Mouse (Mus musculus) liver, embryonic 15.5 days (tissue): ENCODE measurements around the gene Peli3. TPM values are rescaled to one million over a fixed set of nuclear protein-coding genes. Genes with fewer than 3 reads are reported as not detected.

Experiments used
- ATAC-seq: fragments of 200-750 bp; cut with Nextera tagmentation; 2 replicates; pipeline ENCODE4 v1.8.0; 2017; ENCODE audit warnings: moderate number of reproducible peaks, mild to moderate bottlenecking, moderate library complexity; ENCODE audit not compliant: insufficient read depth
- H3K27ac ChIP-seq: fragments of 300-500 bp; sonication (generic); replicated peaks from 2 replicates; pipeline ENCODE4 v1.5.1; 2015; ENCODE audit warnings: mild to moderate bottlenecking, inconsistent platforms
- H3K27me3 ChIP-seq: fragments of 300-500 bp; sonication (generic); 2 replicates; pipeline ENCODE4 v1.6.1; 2015; ENCODE audit warnings: mild to moderate bottlenecking, inconsistent platforms
- H3K36me3 ChIP-seq: fragments of 300-500 bp; sonication (generic); replicated peaks from 2 replicates; pipeline ENCODE4 v1.6.1; 2015; ENCODE audit warnings: moderate library complexity, mild to moderate bottlenecking, inconsistent platforms
- H3K4me1 ChIP-seq: fragments of 300-500 bp; sonication (generic); replicated peaks from 2 replicates; pipeline ENCODE4 v1.6.1; 2015; ENCODE audit warnings: inconsistent platforms
- H3K4me2 ChIP-seq: fragments of 300-500 bp; sonication (generic); 2 replicates; pipeline ENCODE4 v1.6.1; 2015; ENCODE audit warnings: moderate library complexity, mild to moderate bottlenecking, inconsistent platforms
- H3K4me3 ChIP-seq: fragments of 300-500 bp; sonication (generic); replicated peaks from 2 replicates; pipeline ENCODE4 v1.5.1; 2015; ENCODE audit warnings: mild to moderate bottlenecking, inconsistent platforms
- H3K9ac ChIP-seq: fragments of 300-500 bp; sonication (generic); 2 replicates; pipeline ENCODE4 v1.6.1; 2015; ENCODE audit warnings: moderate library complexity, mild to moderate bottlenecking, inconsistent platforms
- H3K9me3 ChIP-seq: fragments of 300-500 bp; sonication (generic); replicated peaks from 2 replicates; pipeline ENCODE4 v1.6.1; 2016; ENCODE audit warnings: inconsistent platforms
- WGBS: fragments of 180-500 bp; shearing (Covaris S2); methylation state at CpG from one replicate; pipeline ENCODE4 v1.1.7; 2015; ENCODE audit warnings: mixed read lengths; ENCODE audit not compliant: insufficient replicate concordance; 5-methylcytosine and 5-hydroxymethylcytosine counted together
- polyA plus RNA-seq: library from polyadenylated mRNA; unstranded; fragments of >200 nt; fragmentation: Nextera tagmentation; extraction: Ambion mirVana; gene quantifications from 2 replicates; pipeline ENCODE4 v1.2.1, GENCODE M21; 2015

Peli3 gene
- polyA plus RNA-seq, 1 experiment from 2014 or later: 0.17 TPM

DNA sequence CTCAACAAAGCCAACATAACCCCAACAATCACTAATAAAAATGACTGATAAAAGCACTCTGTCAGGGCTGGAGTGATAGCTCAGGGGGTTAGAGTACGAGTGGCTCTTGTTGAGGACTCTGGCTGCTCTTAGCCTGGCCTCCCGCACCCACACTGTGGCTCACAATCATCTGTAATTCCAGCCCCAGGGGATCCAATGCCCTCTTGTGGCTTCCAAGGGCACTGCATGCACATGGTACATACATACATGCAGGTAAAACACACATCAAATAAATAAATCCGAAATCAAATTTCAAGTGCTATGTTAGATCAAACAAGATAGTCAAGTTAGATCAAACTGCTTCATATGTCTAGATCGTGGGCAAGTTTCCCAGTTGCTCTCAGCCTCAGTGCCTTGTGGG, 34.8 kb downstream of the Peli3 start:
- no peak for ATAC-seq
- WGBS: 67% methylated on average over 4 of the region's 4 CpGs
- peaks cover 41% of the 10 kb centered on the region for H3K36me3 ChIP-seq
- no peak overlapping the region for H3K9ac ChIP-seq
- no peaks in the 10 kb centered on the region for H3K9me3 ChIP-seq
- H3K4me1 ChIP-seq: peaks cover 20% of the 10 kb centered on the region
- no peak overlapping the region for H3K27ac ChIP-seq
- no peak overlapping the region for H3K4me2 ChIP-seq
- no peak overlapping the region for H3K4me3 ChIP-seq
- H3K27me3 ChIP-seq: no peaks in the 10 kb centered on the region

DNA sequence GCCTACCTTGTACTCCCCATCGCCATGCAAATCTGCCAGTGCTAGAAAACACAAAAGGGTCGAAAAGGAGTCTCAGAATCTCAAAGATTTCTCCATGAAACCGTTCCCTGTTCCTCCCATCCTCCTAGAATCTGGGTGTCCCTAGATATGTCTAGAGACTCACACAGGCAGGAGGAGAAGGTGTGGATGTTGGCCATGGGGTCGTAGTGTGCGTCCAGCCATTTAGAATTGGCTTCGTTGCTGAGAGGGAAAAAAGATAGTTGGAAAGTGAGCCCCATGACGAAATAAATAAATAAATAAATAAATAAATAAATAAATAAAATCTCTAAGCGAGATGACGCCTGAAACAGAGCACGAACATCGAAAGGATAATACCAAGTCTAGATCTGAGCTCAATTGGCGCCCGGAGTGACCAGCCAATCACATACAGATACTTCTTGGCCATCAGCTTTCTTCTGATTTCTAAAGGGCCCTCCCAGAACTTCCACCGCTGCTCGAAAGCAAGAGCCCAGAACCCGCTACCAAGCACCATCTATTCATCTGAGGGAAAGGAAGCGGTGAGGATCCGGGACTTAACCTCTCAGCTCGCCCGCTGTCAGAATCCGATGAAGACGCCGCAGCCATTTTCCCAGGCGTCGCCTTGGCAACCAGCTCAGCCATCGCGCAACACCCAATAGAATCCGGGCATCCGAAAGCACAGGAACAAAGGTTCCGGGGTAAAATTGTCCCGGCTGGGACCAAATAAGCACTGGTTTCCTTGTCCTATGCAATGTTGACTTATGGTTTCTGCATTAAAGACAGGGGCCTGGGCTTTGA, 36.7 kb downstream of the Peli3 start, which contains the start of gene Bbs1:
Bbs1 (minus strand) TSS at position 650 of the 816 bp plus-strand sequence.
- H3K4me3 ChIP-seq: peak within 1 kb of the TSS; percentile 76
- H3K9me3 ChIP-seq: no peaks in the 10 kb centered on the region
- H3K27me3 ChIP-seq: no peaks in the 10 kb centered on the region
- H3K36me3 ChIP-seq: peaks cover 26% of the 10 kb centered on the region
- H3K4me1 ChIP-seq: peaks cover 13% of the 10 kb centered on the region
- ATAC-seq: peak; percentile 41; the same call in 1 of the 2 replicates
- no peak within 1 kb of the TSS for H3K27ac ChIP-seq
- H3K9ac ChIP-seq: peak within 1 kb of the TSS; percentile 61
- peak within 1 kb of the TSS; percentile 87 for H3K4me2 ChIP-seq
- WGBS: 8% methylated on average over 31 of the region's 31 CpGs

DNA sequence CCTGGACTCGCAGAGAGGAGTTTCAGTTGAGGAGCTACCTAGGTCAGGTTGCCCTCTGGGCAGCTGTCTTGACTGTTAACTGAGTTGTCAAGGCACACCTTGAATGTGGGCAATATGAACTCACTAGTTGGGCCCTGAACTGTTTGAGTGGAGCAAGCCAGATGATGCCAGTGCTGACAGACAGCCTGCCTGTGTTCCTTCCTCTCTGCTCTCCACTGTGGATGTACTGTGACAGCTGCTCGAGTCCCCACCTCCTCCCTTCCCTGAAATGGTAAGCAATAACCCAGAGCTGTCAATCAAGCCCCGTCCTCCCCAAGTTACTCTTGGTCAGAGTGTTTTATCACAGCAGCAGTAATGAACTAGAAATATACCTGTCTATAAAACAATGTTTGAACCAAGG, 43.0 kb downstream of the Peli3 start:
- 48% methylated on average over 3 of the region's 3 CpGs for WGBS

DNA sequence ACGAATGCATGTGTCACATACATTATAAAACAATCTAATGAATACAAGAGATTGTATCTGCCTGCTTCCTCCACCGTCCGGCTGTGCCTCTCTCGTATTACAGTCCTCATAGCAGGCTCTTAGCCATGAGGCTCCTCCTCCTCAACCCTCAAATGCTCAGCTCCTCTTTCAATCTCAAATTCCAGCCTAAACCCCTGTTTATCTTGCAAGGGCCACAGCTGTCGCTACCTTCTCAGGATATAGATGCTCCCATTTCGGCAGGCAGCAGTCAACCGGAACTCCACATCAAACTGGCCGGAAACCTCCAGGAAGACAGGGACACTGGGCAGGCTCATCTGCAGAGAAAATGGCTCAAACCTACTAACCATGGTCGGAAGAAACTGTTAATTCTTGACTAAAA, 44.0 kb downstream of the Peli3 start:
- Histone ChIP-seq H3K27me3 (no peaks in the 10 kb centered on the region), H3K4me2 (no peak overlapping the region), H3K4me3 (no peak overlapping the region), H3K36me3 (no peaks in the 10 kb centered on the region), H3K4me1 (no peaks in the 10 kb centered on the region), H3K9me3 (no peaks in the 10 kb centered on the region), H3K9ac (no peak overlapping the region), H3K27ac (no peak overlapping the region)
- WGBS: 63% methylated on average over 9 of the region's 9 CpGs
- no peak for ATAC-seq

More for the DNA sequence above, 43.0 kb downstream of the Peli3 start:
- no peaks in the 10 kb centered on the region for H3K36me3 ChIP-seq
- no peak for ATAC-seq
- H3K9ac ChIP-seq: no peak overlapping the region
- no peak overlapping the region for H3K27ac ChIP-seq
- H3K9me3 ChIP-seq: no peaks in the 10 kb centered on the region
- H3K4me3 ChIP-seq: no peak overlapping the region
- H3K4me2 ChIP-seq: no peak overlapping the region
- H3K27me3 ChIP-seq: no peaks in the 10 kb centered on the region
- no peaks in the 10 kb centered on the region for H3K4me1 ChIP-seq

DNA sequence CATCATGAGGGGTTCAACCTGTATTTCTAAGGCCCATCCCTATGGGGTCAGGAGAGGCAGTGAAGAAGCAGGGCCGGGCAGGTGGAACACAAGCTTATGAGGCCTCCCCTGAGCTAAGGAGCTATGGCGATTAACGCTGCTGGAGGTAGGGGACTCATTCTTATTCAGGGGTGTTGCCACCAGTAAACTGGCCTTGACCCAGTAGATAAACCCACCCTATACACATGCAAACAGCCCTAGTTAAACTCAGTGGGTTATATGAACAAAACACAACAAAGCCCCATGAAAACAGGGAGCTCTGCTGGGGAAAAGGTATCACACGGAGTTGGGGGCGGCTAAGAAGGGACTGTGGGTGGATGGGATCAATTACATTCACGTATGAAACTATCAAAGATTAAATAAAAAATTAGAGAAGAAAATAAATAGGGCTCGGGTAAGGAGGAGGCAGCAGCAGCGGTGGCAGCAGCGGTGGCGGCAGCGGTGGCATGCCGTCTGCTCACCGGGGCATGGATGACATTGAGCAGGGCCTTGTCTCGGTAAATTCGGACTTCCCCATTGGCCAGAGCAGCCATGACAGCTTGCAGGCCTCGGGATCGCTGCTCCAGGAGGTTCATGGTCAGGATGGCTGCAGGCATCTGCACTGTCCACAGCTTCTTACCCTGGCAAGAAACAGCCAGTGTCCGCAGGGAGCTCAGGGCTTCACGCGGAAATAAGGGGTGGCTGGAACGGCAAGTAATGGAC, 46.0 kb downstream of the Peli3 start:
- Histone ChIP-seq H3K36me3 (no peaks in the 10 kb centered on the region), H3K4me3 (no peak overlapping the region), H3K4me2 (no peak overlapping the region), H3K4me1 (peaks cover 11% of the 10 kb centered on the region), H3K27ac (no peak overlapping the region), H3K9ac (no peak overlapping the region), H3K27me3 (no peaks in the 10 kb centered on the region), H3K9me3 (no peaks in the 10 kb centered on the region)
- ATAC-seq: no peak
- 62% methylated on average over 21 of the region's 21 CpGs for WGBS

DNA sequence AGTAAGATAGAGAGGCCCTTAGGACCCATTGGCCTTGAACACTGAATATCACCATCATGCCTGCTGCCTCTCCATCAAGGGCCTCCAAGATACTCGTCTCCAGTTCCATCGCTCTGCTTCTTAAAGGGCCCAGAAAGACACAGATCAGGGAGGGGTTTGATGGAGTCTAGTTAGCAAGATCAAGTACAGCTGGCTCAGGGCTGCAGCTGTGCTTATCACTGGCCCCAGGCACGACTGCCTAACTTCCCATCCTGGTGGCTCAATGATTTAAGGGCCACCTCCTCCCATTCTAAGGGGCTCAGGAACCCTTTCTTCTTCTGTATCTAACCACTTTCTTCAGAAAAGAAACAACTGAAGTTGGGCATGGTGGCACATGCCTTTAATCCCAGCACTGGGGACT, 51.1 kb downstream of the Peli3 start:
- peaks cover 26% of the 10 kb centered on the region for H3K4me1 ChIP-seq
- WGBS: 8% methylated on average over 3 of the region's 3 CpGs
- no peak overlapping the region for H3K9ac ChIP-seq
- H3K4me3 ChIP-seq: no peak overlapping the region
- peak overlapping the region; percentile 83 for H3K27ac ChIP-seq
- peak; percentile 93 for ATAC-seq
- no peaks in the 10 kb centered on the region for H3K36me3 ChIP-seq
- H3K9me3 ChIP-seq: no peaks in the 10 kb centered on the region
- peak overlapping the region; percentile 48 for H3K4me2 ChIP-seq
- H3K27me3 ChIP-seq: no peaks in the 10 kb centered on the region

DNA sequence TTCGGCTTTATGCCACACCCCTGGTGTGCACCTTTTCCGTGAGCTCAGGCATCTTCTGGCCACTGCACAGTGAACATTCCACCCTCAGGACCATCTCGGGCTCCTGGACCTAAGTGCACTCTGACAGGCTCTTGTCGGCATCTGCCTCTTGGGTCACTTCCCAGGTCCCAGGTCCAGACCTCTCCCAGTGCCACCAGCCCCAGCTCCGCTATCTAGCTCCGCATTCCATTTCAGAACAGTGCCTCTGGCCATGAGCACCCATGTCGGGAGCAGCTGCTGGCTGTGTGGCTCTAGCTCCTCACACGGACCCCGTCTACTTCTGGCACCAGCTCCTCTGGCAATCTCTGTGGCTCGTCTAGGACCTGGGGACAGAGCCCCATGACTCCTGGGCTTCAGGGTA, 53.1 kb downstream of the Peli3 start:
- Histone ChIP-seq H3K9me3 (no peaks in the 10 kb centered on the region), H3K4me1 (peaks cover 28% of the 10 kb centered on the region), H3K4me2 (no peak overlapping the region), H3K27me3 (no peaks in the 10 kb centered on the region), H3K4me3 (no peak overlapping the region), H3K36me3 (no peaks in the 10 kb centered on the region), H3K27ac (no peak overlapping the region), H3K9ac (no peak overlapping the region)
- no peak for ATAC-seq
- WGBS: 76% methylated on average over 10 of the region's 10 CpGs

DNA sequence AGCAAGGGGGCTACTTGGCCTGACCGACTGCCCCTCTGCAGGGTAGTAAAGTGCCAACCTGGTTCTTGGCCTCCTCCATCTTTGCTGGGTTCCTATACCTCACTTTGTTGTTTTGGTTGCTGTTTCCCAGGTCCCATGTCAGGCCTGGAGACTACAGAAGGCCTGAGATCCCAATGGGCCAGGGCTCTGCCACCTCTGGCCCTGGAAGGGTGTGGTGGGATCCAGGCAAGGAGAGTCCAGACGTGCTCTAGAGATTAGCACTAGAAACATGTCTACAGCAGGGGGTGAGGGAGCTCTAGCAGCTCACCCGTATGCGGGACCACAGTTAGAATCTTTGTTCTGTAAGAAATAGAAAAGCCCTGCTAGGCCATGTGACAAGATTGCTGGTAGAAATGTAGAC, 59.0 kb downstream of the Peli3 start:
- Histone ChIP-seq H3K9ac (peak overlapping the region; percentile 35; the same call in 1 of the 2 replicates), H3K4me2 (peak overlapping the region; percentile 23), H3K4me3 (no peak overlapping the region), H3K9me3 (no peaks in the 10 kb centered on the region), H3K27ac (peak overlapping the region; percentile 70), H3K4me1 (peaks cover 57% of the 10 kb centered on the region), H3K36me3 (peaks cover 42% of the 10 kb centered on the region), H3K27me3 (no peaks in the 10 kb centered on the region)
- peak; percentile 89 for ATAC-seq
- WGBS: 38% methylated on average over 4 of the region's 4 CpGs

Other genes starting within 250 kb of the Peli3 start
- gene Gm960, start 244.5 kb downstream of the Peli3 start, polyA plus RNA-seq: 0.40 and 0.71 TPM in 2 replicates
- 0.05 and 0.10 TPM in 2 replicates for gene Sptbn2, start 232.0 kb downstream of the Peli3 start, polyA plus RNA-seq
- 15.6 and 18.7 TPM in 2 replicates for gene Rbm4b, start 186.6 kb downstream of the Peli3 start, polyA plus RNA-seq
- gene Rbm4, start 149.2 kb downstream of the Peli3 start, polyA plus RNA-seq: 25.2 and 29.0 TPM in 2 replicates
- 11.6 and 12.7 TPM in 2 replicates for gene Gm21992, start 131.5 kb downstream of the Peli3 start, polyA plus RNA-seq
- gene Rbm14, start 131.5 kb downstream of the Peli3 start, polyA plus RNA-seq: 37.5 and 41.4 TPM in 2 replicates
- 52.4 and 61.9 TPM in 2 replicates for gene Ccs, start 103.8 kb downstream of the Peli3 start, polyA plus RNA-seq
- gene Ccdc87, start 103.8 kb downstream of the Peli3 start, polyA plus RNA-seq: not detected in 2 replicates
- 25.8 and 28.8 TPM in 2 replicates for gene Ctsf, start 88.0 kb downstream of the Peli3 start, polyA plus RNA-seq
- gene Actn3, start 65.2 kb downstream of the Peli3 start, polyA plus RNA-seq: 0.85 and 1.2 TPM in 2 replicates
- 9.7 and 10.9 TPM in 2 replicates for gene Zdhhc24, start 64.5 kb downstream of the Peli3 start, polyA plus RNA-seq
- gene Bbs1, start 36.5 kb downstream of the Peli3 start, polyA plus RNA-seq: 1.0 TPM in 2 replicates
- gene Dpp3, start 14.8 kb downstream of the Peli3 start, polyA plus RNA-seq: 46.0 and 47.8 TPM in 2 replicates
- 38.1 and 42.8 TPM in 2 replicates for gene Mrpl11, start 19.0 kb upstream of the Peli3 start, polyA plus RNA-seq
- not detected in 2 replicates for gene Npas4, start 47.2 kb upstream of the Peli3 start, polyA plus RNA-seq
- gene Slc29a2, start 80.7 kb upstream of the Peli3 start, polyA plus RNA-seq: 0.86 and 0.97 TPM in 2 replicates
- 8.9 TPM in 2 replicates for gene B4gat1, start 95.7 kb upstream of the Peli3 start, polyA plus RNA-seq
- gene AC124502.3, start 95.8 kb upstream of the Peli3 start, polyA plus RNA-seq: 0.36 and 0.54 TPM in 2 replicates
- 24.0 and 25.5 TPM in 2 replicates for gene Brms1, start 98.2 kb upstream of the Peli3 start, polyA plus RNA-seq
- 0.17 and 0.38 TPM in 2 replicates for gene Rin1, start 107.4 kb upstream of the Peli3 start, polyA plus RNA-seq
- 3.2 and 3.7 TPM in 2 replicates for gene Cd248, start 125.0 kb upstream of the Peli3 start, polyA plus RNA-seq
- gene Tmem151a, start 142.4 kb upstream of the Peli3 start, polyA plus RNA-seq: 0.41 and 0.45 TPM in 2 replicates
- gene Yif1a, start 145.4 kb upstream of the Peli3 start, polyA plus RNA-seq: 49.4 and 55.3 TPM in 2 replicates
- gene Cnih2, start 155.4 kb upstream of the Peli3 start, polyA plus RNA-seq: 0.68 and 0.83 TPM in 2 replicates
- gene Rab1b, start 163.9 kb upstream of the Peli3 start, polyA plus RNA-seq: 85.4 and 89.7 TPM in 2 replicates
- gene Klc2, start 175.4 kb upstream of the Peli3 start, polyA plus RNA-seq: 1.7 and 2.7 TPM in 2 replicates